In the genomic region with DNA sequence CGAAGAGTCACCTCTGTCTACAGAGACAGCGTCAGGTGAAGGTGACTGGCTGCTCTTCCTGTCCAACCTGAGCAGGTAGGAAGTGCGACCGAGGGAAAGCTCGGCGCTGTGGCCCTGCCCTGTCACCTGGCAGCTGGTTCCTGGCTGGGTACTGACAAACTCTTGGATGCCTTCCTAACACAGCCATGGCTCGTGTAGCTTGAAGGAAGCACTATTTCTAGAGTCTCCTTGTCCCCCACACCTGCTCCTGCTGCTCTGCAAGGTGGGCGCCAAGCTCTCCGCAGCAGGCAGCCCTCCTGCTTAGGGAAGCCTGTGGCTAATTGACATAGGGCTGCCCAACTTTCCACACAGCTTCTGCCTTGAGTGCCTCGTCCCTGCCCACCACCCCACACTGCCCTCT, we compare ENCODE assay signal across 29 mouse cellular contexts.
DNase-seq lines count a peak whose midpoint lies in the region; TF ChIP-seq lines count a peak whose summit lies in the region.
"Had no signal": no experiment of that assay in that cellular context is flagged by ENCODE, and none has a peak within 500 bp of the region (broad histone marks: within the 10 kb centered on the region; RNA-seq: fewer than 3 reads in every experiment).

No protein-coding gene starts in this region.

- DNase-seq in gastrocnemius, adult 2 months: no peak
- DNase-seq in gastrocnemius, postnatal 14 days: no peak
- DNase-seq in cerebellum, adult 9-10 months: peak; percentile 70
- peak; percentile 43 to 46 for DNase-seq in cerebellum, postnatal 36 days
- no peak for DNase-seq in spleen, postnatal 4 days (ENCODE audit: low spot score in 2 of 2)
- DNase-seq in right cerebral cortex, adult 2 months (ENCODE audit: low spot score in 2 of 2): no peak
- no peak for DNase-seq in embryo, embryonic 9.5 days (ENCODE audit: extremely low spot score)
- DNase-seq: adrenal gland, postnatal 36 days; B cell, adult 2 months; heart, adult 2 months; kidney, adult 2 months; kidney, postnatal 36 days; lung, embryonic 14.5 days; lung, postnatal 14 days; right cerebral cortex, postnatal 14 days; thymus, postnatal 14 days had no signal

- H3K4me3 ChIP-seq in gastrocnemius, adult 2 months: no peak overlapping the region
- no peak overlapping the region for H3K4me3 ChIP-seq in brown adipose tissue, adult 24 weeks (ENCODE audit: insufficient read depth, low read depth, low read length)
- H3K4me3 ChIP-seq: embryonic facial prominence, embryonic 10.5 days; embryonic facial prominence, embryonic 15.5 days; forebrain, embryonic 12.5 days; heart, adult 2 months; heart, embryonic 12.5 days; intestine, embryonic 15.5 days; layer of hippocampus, adult 2 months; left cerebral cortex, adult 2 months; liver, embryonic 15.5 days; megakaryocyte, embryonic 14.5 days; midbrain, embryonic 13.5 days; stomach, embryonic 15.5 days had no signal

- no peak for TF ChIP-seq CTCF in gastrocnemius, adult 2 months (IDR thresholded peaks at IDR 0.05)

- intact Hi-C loops in gastrocnemius, adult 2 months (cut with DNase I): no loop called here
- intact Hi-C loops in gastrocnemius, postnatal 14 days (cut with DNase I; ENCODE audit: low total_unique reads): no loop called here

- H3K4me1 ChIP-seq in brown adipose tissue, adult 24 weeks (ENCODE audit: control insufficient read depth, insufficient read depth, insufficient read length, low read length): peaks cover 54% of the 10 kb centered on the region
- H3K4me1 ChIP-seq: megakaryocyte, embryonic 14.5 days had no signal

- peak overlapping the region; percentile 71; the same call in 1 of the 2 replicates for H3K27ac ChIP-seq in gastrocnemius, adult 2 months
- peak overlapping the region; percentile 65; the same call in 1 of the 2 replicates for H3K27ac ChIP-seq in brown adipose tissue, adult 24 weeks (replicated peaks; ENCODE audit: low read depth, low read length)
- H3K27ac ChIP-seq: embryonic facial prominence, embryonic 10.5 days; forebrain, embryonic 12.5 days; heart, adult 2 months; hindbrain, postnatal 0 days; intestine, embryonic 15.5 days; layer of hippocampus, adult 2 months; left cerebral cortex, adult 2 months; liver, embryonic 15.5 days; midbrain, embryonic 13.5 days; stomach, embryonic 15.5 days had no signal

Comparison
In these comparisons a context has a peak if more than half of its experiments do, and no peak if none do; other contexts are left out.
1. DNase-seq: peak in cerebellum, adult 9-10 months (single experiment) and cerebellum, postnatal 36 days (2 of 2); none in gastrocnemius, adult 2 months (single experiment), gastrocnemius, postnatal 14 days (single experiment), spleen, postnatal 4 days (0 of 2), right cerebral cortex, adult 2 months (0 of 2) and embryo, embryonic 9.5 days (single experiment).